Mouse (Mus musculus): Measurements from ENCODE around the gene Hydin.
"Not testable (repeated sequence)": the region's sequence is repeated elsewhere in the genome, so short reads cannot be mapped to it uniquely, and the experiment has no call there.

Gene Hydin

GRCm38 (mm10) chr8:110333376-110333775 is 66.6 kb downstream of the Hydin start:
- DNase-seq (ENCODE audit: low spot score in 2 of 2): no peak

DNA sequence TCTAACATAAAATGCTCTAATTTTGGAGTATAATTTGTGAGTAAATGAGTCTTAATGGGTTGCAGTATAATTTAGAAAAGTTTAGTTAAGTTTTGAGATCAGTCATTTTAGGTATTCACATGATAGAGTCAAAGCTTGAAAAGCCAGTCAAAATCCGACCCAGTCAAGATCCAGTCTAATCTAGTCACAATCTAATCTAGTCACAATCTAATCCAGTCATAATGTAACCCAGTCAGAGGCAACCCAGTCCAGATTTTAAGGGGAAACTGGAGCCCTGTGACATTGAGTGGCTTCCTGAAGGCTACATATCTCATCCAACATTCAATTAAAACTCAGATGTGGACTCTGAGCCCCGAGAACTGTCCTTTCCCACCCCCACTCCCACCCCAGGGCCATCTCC is 72.7 kb downstream of the Hydin start:
- DNase-seq (ENCODE audit: low spot score in 2 of 2): no peak

DNA sequence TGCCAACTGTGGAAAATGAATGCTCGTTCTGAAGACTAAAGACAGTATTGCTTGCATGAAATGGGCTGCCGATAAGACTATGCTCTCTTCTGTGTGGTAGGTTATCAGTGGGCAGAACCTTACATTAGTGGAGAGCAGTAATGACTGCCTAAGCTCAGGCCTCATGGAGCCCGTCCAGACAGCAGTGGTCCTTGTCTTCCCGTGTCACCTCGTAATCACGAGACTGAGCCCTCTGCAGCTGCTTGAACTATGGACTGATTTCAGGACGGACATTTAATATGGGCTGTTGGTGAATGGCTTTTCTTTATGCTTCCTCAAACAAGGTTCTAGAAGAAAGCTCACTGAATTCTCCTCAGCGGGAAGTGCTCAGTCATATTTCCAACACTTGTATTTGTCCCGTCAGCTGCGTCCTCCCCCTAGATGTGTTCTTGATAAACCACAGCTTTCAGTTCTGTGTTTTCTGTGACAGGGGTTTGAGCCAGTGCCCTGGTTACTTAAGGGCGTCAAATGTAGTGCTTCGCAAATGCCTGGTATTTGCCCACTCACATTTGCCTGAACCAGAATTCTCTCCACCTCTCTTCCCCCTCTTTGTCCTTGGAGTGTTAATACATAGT is 73.4 kb downstream of the Hydin start:
- no peak for DNase-seq (ENCODE audit: low spot score in 2 of 2)

GRCm38 (mm10) chr8:110345697-110346394 is 79.1 kb downstream of the Hydin start:
- DNase-seq (ENCODE audit: low spot score in 2 of 2): no peak

GRCm38 (mm10) chr8:110346915-110347314 is 80.1 kb downstream of the Hydin start:
- DNase-seq (ENCODE audit: low spot score in 2 of 2): no peak

DNA sequence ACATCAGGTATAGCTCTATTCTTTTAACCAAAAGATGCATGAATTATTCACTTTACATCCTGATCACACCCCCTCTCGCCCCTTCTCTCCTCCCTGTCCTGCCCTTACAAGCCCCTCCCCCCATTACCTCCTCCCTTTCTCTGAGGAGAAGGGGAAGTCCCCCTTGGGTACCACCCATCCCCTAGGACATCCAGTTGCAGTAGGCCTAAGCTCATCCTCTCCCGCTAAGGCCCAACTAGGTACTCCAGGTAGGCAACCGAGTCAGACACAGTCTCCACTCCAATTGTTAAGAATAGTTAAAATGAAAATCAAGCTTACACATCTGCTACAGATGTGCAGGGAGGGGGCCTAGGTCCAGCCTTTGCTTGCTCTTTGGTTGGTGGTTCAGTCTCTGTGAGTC is 83.9 kb downstream of the Hydin start:
- DNase-seq (ENCODE audit: low spot score in 2 of 2): no peak

- DNase-seq (ENCODE audit: low spot score in 2 of 2): no peak
These were observed 85.1 kb downstream of the Hydin start for GRCm38 (mm10) chr8:110351909-110352308.

DNA sequence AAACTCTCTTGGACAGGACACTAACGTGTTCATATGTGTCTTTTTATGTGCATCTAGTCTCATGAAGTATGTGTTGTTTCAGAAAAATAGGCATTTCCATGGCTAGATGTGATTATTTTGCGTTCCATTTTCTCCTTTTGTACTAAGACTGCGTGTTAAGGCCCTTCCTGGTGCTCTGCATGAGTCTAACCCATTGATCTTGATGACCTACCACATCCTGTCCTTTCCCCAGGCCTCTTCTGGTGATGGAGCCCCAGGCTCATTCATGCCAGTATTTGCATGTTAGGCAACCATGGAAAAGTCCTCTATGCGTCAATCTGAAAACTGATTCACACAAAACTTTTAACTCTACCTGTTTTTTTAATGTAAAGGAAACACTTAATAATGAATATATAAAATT is 96.2 kb downstream of the Hydin start:
- no peak for DNase-seq (ENCODE audit: low spot score in 2 of 2)

- no peak for DNase-seq (ENCODE audit: low spot score in 2 of 2)
These were observed 106.1 kb downstream of the Hydin start for GRCm38 (mm10) chr8:110372836-110373235.

GRCm38 (mm10) chr8:110373695-110374094 is 106.9 kb downstream of the Hydin start:
- no peak for DNase-seq (ENCODE audit: low spot score in 2 of 2)

DNA sequence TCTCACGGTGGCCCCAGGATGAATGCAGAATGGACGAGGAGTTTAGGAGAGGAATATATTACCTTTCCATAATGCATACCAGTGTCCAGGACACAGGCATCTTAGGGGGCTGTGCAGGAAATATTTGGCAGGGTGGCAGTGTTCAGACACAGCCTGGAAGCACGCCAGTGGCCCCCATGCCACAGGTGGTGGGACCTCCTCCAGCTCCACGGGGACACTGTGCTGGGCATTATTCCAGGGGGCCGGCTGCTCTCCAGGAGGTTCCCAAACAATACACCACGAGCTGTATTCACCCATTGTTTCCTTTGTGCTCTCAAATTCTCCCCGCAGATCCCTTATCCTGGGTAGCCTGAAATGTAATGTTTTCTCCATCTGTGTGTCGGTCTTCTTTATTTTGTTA is 116.0 kb downstream of the Hydin start:
- DNase-seq (ENCODE audit: low spot score in 2 of 2): no peak

- DNase-seq (ENCODE audit: low spot score in 2 of 2): not testable (repeated sequence)
These were observed 117.9 kb downstream of the Hydin start for GRCm38 (mm10) chr8:110384632-110385031.

GRCm38 (mm10) chr8:110395656-110396055 is 128.9 kb downstream of the Hydin start:
- DNase-seq (ENCODE audit: low spot score in 2 of 2): no peak

- no peak for DNase-seq (ENCODE audit: low spot score in 2 of 2)
These were observed 133.8 kb downstream of the Hydin start for GRCm38 (mm10) chr8:110400536-110400935.

- DNase-seq (ENCODE audit: low spot score in 2 of 2): no peak
These were observed 135.5 kb downstream of the Hydin start for GRCm38 (mm10) chr8:110402311-110402710.

- DNase-seq (ENCODE audit: low spot score in 2 of 2): no peak
These were observed 137.7 kb downstream of the Hydin start for GRCm38 (mm10) chr8:110404516-110404915.

DNA sequence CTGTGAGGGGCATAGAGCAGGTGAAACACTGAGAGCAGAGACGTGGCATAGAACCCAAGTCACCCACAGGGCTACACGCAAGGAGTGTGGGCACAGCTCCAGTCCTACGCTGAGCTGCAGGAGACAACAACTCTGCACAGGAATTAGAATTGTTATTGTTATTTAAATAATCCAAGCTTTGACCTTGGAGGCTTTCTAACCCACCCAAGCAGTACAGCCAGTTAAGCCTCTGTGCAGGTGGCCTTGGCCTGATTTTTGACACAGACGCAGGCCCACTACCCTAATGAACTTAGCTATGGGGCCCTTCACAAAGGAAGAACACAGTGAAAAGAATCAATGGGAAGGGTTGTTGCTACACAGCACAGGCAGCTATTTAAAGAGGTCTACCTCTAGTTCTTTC is 148.3 kb downstream of the Hydin start:
- no peak for DNase-seq (ENCODE audit: low spot score in 2 of 2)

DNA sequence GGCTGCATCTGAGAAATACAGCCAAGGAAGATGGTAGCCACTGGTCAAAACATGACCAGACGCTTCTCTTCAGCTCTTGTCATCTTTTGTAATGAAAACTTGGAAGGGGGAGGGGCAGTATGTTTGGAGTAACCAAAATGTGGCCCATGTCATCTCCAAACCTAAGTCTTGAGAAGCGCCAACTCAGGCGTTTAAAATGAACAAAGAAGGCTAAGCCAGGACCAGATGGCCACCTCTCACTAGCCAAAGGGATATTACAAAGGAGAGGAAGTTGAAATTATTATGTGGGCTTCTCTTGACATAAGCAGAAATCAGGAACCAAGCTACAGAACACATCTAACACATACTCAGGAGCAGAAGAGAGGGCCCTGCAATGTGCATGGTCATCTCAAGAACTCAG is 150.2 kb downstream of the Hydin start:
- no peak for DNase-seq (ENCODE audit: low spot score in 2 of 2)

GRCm38 (mm10) chr8:110417801-110418200 is 151.0 kb downstream of the Hydin start:
- no peak for DNase-seq (ENCODE audit: low spot score in 2 of 2)

GRCm38 (mm10) chr8:110419711-110420110 is 152.9 kb downstream of the Hydin start:
- DNase-seq (ENCODE audit: low spot score in 2 of 2): no peak

GRCm38 (mm10) chr8:110420221-110420620 is 153.4 kb downstream of the Hydin start:
- no peak for DNase-seq (ENCODE audit: low spot score in 2 of 2)

DNA sequence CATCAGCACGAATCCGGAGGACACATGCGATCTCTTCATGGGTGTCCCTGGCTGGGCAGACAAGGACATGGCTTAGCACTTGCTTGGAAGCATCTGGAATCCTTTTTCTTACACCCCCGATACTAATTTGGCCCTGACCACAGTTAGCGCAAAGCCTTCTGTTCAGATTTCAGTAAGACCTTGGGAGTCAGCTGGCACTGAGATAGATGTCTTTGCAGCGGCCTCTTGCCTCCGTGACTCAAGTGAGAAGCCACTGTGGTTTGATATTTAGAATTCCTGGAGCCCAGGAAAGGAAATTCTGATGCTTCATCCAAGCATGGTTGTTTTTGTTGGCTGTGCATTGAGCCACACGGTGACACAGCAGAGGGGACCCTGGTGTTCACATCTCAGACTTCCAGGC is 157.4 kb downstream of the Hydin start:
- no peak for DNase-seq (ENCODE audit: low spot score in 2 of 2)

- no peak for DNase-seq (ENCODE audit: low spot score in 2 of 2)
These were observed 164.6 kb downstream of the Hydin start for GRCm38 (mm10) chr8:110431340-110431739.

DNA sequence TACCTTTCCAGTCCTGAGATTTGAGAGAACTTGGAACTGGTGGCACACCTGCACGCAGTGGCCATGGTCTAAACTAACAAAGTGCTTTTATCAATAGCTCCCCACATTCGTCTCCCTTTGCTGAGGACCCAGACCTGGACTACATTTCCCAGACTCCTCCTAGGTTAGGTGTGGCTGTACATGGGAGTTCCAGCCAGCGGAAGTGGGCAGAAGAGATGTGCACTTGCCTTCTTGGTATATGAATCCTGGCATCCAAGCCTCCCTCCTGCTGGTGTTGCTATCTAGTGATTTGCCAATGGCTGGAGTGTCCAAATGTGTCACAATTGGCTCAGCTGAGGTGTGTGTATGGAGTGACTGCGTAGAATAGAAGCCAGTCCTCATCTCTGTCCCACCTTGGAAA is 173.8 kb downstream of the Hydin start:
- no peak for DNase-seq (ENCODE audit: low spot score in 2 of 2)

All from urinary bladder, postnatal 36 days (tissue).